Mouse (Mus musculus): ENCODE results near the gene Rsph14. TPM values are rescaled to one million over a fixed set of nuclear protein-coding genes. Genes with fewer than 3 reads are reported as not detected.

Gene Rsph14
- 1 to 10 TPM in 1 of 2 experiments, not detected in 1; 1.1 TPM for total RNA-seq (2021)

DNA sequence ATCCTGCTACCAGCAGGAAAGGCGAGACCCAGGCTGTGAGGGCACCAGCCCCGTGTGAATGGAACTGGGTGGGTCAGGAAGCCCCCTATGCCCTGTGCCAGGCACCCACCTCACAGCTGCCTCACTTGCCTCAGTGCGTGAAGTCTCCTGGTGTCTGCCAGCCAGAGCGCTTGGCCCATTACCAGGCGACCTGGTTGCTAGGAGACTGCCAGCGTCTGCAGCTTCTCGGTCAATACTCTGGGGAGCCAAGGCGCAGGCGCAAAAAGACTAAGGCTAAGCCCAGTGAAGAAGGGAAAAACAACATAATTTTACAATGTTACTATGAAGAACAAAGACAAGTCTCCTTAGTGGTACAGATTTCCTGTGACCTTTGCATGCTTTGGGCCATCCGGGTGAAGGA lies at the start of gene Rsph14:
TSS of gene Rsph14 (minus strand) at position 192 of the 400 bp plus-strand sequence.
- DNase-seq, result peak; percentile 82

DNA sequence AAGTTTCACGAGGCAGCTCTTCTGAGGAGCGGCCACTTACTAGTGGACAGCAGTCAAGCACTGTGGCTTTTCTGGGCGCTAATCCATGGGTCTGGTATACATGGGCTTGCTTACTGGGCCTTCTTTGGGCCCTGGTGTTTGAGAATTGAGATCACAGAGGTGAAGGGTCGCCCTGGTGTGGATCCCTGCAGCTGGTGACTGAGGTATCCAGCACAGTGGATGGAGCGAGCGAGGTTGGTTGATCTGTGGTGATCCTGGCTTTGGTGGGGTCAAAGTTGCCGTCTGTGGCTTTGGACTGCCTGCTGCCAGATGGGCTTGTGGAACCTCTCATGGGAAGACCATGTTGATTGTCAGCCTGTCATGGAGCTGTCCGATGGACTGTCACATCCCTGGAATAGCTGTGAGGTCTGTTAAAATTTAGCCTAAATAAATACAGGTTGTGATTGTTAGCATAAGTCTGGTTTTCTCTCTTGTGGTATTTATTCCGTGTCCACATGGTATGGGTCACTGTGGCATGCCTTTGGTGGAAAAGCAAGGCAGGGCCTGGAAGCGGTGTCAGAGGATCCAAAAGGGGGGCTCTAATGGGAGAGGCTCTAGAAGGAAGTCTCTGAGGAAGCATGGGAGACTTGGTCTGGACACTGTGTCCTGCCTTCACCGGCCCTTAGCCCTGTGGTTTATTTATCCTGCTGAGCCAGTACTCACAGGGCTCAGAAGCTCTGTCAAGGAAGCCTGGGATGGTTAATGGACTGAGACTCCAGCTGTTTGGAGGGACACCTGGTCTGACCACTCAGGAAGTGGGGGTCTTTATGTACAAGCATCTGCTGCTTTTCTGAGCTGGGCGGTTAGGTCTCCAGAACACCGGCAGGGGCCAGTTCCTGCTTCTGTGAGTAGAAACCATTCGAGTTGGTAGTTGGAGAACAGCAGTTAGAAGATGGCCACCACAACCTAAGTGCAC lies 46.1 kb upstream of the Rsph14 start:
- no peak for DNase-seq

- DNase-seq, result no peak
Measured at GRCm38 (mm10) chr10:75075665-75076064, 43.3 kb upstream of the Rsph14 start.

DNA sequence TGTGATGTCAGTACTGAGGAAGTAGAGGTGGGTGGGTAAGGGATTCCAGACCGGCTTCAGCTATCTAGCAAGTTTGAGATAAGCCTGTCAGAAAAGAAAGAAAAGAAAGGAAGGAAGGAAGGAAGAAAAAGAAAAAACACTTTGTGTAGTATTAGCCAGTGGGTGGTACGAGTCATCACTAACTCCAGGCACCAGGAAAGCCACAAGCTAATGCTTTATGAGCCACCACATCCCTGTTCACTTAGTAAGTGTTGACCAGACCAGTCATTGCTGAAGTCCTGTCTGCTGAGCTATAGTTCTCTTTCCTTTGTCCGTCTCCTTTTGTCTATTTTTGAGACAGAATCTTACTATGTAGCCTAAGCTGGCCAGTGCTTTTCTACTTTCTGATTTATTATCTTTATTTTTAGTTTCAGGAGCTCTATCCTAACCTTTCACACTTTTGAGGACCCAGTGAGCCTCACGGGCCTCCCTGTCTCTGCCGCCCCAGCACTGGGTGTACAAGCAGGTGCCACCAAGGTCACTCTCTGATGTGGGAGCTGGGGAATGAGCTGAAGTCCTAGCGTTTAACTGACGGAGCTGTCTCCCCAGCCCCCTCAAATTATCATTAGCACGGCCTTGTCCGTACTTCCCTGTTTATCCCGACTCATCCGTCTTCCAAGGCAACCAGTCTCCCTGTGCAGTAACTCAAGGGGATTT lies 38.0 kb upstream of the Rsph14 start:
- DNase-seq, result no peak

DNA sequence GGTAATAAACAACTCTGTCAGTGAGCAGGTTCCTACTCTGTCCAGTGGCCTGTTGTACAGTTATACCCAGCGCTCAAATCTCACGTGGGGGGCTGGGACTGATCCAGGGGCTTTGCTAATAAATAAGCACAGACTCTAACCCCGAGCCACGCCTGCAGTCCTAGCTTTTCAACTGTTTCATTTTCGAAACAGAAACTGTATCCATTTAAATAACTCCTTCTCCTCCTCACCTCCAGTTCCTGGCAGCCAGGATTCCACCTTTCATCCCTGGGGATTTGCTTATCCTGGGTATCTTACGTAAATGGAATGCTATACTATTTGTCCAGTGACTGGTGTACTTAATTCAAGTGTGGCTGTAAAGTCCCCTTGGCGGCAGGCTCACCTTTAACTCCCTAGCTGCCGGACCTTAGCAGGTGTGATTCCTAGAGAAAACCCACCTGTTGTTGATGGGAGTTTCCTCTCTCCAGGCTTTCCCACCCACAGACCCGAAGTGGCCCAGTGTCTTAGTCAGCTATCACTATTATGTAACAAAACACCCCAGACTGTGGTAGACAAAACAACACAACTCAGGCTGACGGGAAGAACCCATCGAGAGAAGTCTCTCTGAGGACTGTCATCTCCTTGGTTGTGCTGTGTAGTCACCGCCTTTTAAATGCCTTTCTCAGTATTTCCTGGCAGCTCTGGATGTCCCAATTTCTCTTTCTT lies 36.4 kb upstream of the Rsph14 start:
- no peak for DNase-seq

DNA sequence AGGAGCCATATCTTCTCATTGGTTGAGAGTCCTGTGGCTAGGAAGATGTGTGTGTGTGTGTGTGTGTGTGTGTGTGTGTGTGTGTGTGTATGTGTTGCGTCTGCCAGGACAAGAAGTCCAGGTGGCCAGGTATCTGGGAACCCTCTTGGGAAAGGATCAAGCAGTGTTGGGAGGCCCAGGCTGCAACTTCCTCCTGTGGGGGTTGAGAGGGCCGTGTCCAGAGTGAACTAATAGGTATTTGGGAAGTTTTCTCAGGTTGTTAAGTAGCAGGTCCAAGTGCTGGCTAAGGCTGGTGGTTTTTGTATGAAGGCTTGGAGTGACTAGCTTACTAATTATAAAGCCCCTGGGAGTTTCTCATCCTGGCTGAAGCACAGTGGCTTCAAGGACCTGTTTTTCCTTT lies 35.7 kb upstream of the Rsph14 start:
- no peak for DNase-seq

- no peak for DNase-seq
Measured at GRCm38 (mm10) chr10:75067446-75067845, 35.1 kb upstream of the Rsph14 start.

- DNase-seq, result no peak
Measured at GRCm38 (mm10) chr10:75065691-75066090, 33.3 kb upstream of the Rsph14 start.

DNA sequence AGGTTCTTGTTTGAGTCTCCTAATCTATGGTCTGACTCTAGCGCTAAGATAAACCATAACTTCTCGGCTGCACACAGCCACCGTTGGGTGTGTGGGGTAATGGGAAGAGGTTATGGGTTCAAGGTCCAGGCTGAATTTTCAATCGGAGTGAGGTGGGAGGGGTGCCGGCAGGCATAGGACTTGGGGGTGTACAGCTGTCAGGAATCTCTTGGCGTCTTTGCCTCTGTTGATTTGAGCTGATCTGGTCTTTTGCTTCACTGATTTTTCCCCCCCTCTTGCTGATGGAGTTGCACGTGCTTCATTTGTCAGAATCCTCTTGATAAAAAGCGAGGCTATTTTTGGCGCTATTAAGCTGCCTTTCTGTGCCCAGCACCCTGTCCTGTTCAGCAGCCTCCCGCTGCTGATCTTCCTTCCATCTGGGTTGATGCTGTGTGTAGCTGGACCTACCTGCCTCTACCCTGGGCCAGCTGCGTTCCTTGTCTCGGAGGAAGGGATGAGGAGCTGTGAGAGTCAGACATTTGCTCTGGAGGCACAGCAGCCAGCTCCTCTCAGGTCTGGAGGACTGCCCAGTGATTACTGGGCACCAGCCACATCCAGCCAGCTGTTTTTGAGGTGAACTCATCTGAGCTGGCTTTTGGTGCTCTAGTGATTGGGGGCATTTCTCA lies 31.0 kb upstream of the Rsph14 start:
- no peak for DNase-seq

- no peak for DNase-seq
Measured at GRCm38 (mm10) chr10:75062621-75063020, 30.2 kb upstream of the Rsph14 start.

DNA sequence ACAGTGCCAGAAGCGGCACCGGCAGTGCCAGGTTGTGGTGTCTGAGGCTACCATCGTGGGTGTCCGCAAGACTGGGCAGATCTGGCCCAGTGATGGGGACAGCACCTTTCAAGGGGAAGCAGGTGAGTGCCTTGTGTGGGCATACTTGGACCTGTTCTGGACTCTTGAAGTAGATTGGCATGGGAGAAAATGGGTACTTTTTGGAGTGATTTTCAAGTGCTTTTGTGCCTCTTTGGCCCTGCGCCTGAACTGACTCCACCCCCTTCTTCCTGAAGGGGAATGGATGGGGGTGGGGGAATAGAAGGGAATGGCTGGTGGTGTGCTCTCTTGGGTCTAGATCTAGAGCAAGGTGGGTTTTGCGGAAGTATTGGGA lies 29.8 kb upstream of the Rsph14 start:
- DNase-seq, result no peak

GRCm38 (mm10) chr10:75061341-75062188 lies 29.2 kb upstream of the Rsph14 start:
- no peak for DNase-seq

DNA sequence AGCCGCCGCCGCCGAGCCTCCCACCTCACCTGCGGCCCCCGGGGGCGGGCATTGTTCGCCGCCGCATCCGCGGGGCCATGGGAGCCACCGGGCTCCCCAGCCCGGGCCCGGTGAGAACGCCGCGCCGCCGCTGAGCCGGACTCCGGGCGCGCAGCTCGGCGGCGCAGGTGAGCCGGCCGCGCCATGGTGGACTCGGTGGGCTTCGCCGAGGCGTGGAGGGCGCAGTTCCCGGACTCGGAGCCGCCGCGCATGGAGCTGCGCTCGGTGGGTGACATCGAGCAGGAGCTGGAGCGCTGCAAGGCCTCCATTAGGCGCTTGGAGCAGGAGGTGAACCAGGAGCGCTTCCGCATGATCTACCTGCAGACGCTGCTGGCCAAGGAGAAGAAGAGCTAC lies 28.5 kb upstream of the Rsph14 start:
- DNase-seq, result peak in 1 of 2 experiments; percentile 41

DNA sequence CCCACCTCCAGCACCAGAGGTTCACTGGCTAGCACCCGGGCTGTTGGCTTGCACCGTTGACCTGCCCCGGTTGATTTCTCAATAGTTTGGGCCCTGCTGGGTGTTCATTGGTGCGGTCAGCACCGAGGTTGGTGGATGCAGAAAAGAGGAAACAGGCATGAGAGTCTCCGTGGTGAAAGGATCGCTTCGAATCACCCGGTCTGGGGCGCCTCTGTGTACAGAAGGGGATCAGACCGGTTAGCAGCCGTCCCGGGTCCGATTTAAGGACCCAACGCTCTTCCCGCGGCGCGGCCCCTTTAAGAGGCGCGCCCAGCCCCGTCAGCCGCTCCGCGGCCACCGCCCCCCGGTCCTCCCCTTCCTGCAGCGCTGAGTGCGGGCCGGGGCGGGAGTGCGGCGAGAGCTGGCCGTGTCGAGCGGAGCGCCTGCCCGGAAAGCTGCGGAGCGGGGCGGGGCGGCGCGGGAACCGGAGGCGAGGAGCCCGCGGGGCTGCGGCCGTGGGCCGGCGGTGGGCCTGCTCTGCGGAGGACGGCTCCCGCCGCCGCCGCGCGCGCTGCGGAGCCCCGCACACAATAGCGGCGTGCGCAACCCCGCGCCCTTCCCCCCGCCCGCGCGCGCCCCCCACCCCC lies 27.9 kb upstream of the Rsph14 start, which contains the start of gene Bcr:
TSS of gene Bcr (plus strand) at position 376 of the 626 bp plus-strand sequence.
- DNase-seq, result peak; percentile 81 to 84

DNA sequence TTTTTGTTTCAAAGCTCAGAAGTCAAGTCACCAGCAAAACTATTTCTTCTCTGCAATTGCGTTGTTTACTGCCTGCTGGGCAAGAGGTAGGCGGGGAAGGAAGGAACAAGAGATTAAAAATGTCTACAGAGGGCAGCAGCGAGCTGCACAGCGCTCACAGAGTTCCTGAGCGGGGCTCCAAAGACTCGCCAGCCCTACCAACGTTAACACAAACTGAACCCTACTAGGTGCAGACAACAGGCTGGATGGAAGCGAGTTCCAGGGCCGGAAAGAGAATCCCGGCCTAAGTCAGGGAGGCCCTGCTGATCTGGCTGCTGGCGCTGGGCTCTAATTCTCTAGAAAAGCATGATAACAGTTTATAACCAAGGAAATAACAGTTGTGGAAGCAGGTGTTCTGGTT lies 27.0 kb upstream of the Rsph14 start:
- peak; percentile 70 to 72 for DNase-seq

- no peak for DNase-seq
Measured at GRCm38 (mm10) chr10:75058761-75059395, 26.5 kb upstream of the Rsph14 start.

DNA sequence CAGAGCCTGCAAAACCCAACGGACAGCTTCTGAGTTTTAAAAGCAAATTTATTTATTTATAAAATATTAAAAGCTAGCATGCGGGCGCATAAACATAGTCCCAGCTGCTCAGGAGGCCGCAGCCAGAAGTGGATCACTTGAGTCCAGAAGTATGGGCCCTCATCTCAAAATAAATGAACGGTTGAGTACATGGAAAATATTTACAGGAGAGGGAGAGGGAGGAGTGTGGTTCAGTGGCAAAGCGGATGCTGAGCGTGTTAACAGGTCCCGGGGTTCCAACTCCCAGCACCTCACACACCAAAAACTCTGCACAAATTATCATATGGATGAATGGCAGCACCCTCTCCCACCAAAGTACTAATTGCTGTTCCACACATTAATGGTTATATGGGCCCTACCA lies 25.9 kb upstream of the Rsph14 start:
- no peak for DNase-seq

DNA sequence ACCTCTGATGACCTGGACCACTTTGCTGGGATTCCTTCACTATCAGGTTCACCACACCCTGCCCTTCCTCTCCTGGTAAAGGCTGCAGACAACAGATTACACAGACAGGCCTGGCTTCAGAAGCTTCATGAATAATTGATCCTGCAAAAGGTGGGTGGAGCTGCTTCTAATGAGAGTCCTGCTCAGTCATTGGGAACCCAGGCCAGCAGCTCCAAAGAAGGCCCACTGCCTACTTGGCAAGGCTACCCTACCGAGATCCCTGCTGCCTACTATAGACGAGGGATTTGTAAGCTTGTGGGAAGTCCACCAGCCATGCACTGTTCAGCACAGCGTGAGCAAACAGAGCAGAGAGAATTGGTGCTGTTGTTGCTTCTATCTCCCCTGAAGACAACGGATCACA lies 23.9 kb upstream of the Rsph14 start:
- peak; percentile 44 to 50 for DNase-seq

DNA sequence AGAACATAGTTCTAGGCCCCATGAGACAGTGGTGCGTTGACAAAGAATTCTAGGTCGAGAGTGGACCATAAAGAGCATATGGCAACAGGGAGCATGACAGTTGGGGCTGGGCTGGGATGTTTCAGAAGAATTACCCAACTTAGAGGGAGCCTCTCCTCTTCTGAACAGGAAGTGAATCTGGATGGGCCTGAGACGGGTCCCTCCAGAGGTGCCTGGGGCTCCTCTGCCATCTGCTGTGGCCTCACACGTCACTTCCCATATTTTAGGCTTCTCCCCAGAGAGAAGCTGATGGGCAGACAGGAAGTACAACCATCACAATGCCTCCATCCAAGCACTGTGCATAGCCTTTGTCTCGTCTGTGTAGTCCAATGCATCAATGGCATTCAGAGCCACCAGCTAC lies 23.3 kb upstream of the Rsph14 start:
- DNase-seq, result no peak

- no peak for DNase-seq
Measured at GRCm38 (mm10) chr10:75054125-75054524, 21.7 kb upstream of the Rsph14 start.

All from layer of hippocampus, postnatal 36 days (tissue).